1 mouse cellular context compared by ENCODE assay signal in the genomic region with DNA sequence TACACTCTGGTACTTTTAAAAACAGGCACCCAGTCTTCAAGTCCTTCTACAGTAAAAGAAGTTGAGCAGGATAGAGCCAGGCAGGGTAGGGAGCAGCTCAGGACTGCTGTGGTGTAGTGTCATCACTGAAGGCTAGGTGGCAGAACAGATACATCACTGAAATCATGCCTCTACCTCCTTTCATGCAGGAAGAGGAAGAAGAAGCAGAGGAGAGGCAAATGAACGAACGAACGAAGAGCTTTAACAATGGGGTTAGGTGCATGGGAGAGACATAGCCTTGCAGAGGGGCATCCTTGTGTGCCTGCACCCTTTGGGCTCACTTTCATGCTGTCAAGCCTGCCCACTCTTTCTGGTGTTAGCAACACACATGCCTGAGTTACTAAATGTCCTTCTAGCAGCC.
TF ChIP-seq lines count a peak whose summit lies in the region.

No protein-coding gene starts in this region.

TF ChIP-seq in MEL, 35 proteins besides CTCF, POLR2A, EP300 and RAD21 (continued from another document):
- TF ChIP-seq USF2 (IDR thresholded peaks at IDR 0.05; ENCODE audit: borderline replicate concordance in 1 of 2, insufficient read depth in 1 of 2, low read depth in 1 of 2, low read length in 2 of 2) (no peak), UBTF (IDR thresholded peaks at IDR 0.05; ENCODE audit: borderline replicate concordance, insufficient read depth, low read depth, low read length) (no peak), ETS1 (IDR thresholded peaks at IDR 0.05; ENCODE audit: low read depth, low read length) (no peak), CHD1 (IDR thresholded peaks at IDR 0.05; ENCODE audit: low read depth, low read length) (no peak), MAFK (IDR thresholded peaks at IDR 0.05; ENCODE audit: borderline replicate concordance, low read depth, low read length) (no peak), MYC (IDR thresholded peaks at IDR 0.05; ENCODE audit: low read depth, low read length) (no peak), RCOR1 (IDR thresholded peaks at IDR 0.05; ENCODE audit: low read depth, low read length) (no peak), ZC3H11A (IDR thresholded peaks at IDR 0.05; ENCODE audit: low read depth, low read length) (no peak), TBP (IDR thresholded peaks at IDR 0.05; ENCODE audit: low read depth, low read length) (peak; percentile 50; the same call in 1 of the 2 replicates), E2F4 (IDR thresholded peaks at IDR 0.05; ENCODE audit: borderline replicate concordance, low read depth, low read length) (no peak), TCF12 (IDR thresholded peaks at IDR 0.05; ENCODE audit: low read depth, low read length) (no peak), HCFC1 (IDR thresholded peaks at IDR 0.05; ENCODE audit: low read depth, low read length) (peak; percentile 38; the same call in 1 of the 2 replicates), MAZ (IDR thresholded peaks at IDR 0.05; ENCODE audit: low read depth, low read length) (no peak), MAX (IDR thresholded peaks at IDR 0.05; ENCODE audit: low read length) (0 out of 2 replicates have a peak, but pooled peaks have one; percentile 26), ZNF384 (IDR thresholded peaks at IDR 0.05; ENCODE audit: low read depth, low read length) (no peak), BHLHE40 (IDR thresholded peaks at IDR 0.05; ENCODE audit: borderline replicate concordance, low read depth, low read length) (no peak), KAT2A (conservative IDR thresholded peaks at IDR 0.05; ENCODE audit: low read depth, low read length) (no peak), POLR2AphosphoS5 (IDR thresholded peaks at IDR 0.05; ENCODE audit: borderline replicate concordance, low read depth, low read length) (no peak), GABPA (IDR thresholded peaks at IDR 0.05; ENCODE audit: low read depth, low read length) (no peak), MXI1 (IDR thresholded peaks at IDR 0.05; ENCODE audit: low read depth, low read length) (no peak)
